Mouse (Mus musculus) small intestine, adult 2 months (tissue): ENCODE results near the gene Faim2.

ENCODE experiments used
- CTCF ChIP-seq: fragments of 200-500 bp; IDR thresholded peaks from 2 replicates; pipeline ENCODE4 v1.5.1; 2012; ENCODE audit warnings: low read depth, mild to moderate bottlenecking, control low read depth, inconsistent platforms, low read length, moderate library complexity, mixed read lengths; ENCODE audit not compliant: insufficient replicate concordance, insufficient read length; ENCODE audit errors: extremely low read depth
- POLR2A ChIP-seq: fragments of 200-500 bp; IDR thresholded peaks from 2 replicates; pipeline ENCODE4 v1.6.1; 2012; ENCODE audit warnings: low read depth, mild to moderate bottlenecking, control low read depth, inconsistent platforms, low read length, moderate library complexity

- no peak for TF ChIP-seq CTCF
- TF ChIP-seq POLR2A = no peak
Observed at GRCm38 (mm10) chr15:99484745-99485144, 43.2 kb downstream of the Faim2 start.
